Mouse (Mus musculus) spleen, adult 2 months (tissue): Measurements from ENCODE around the gene Fam19a3.

Experiments
- CTCF ChIP-seq: fragments of 200-500 bp; IDR thresholded peaks from 2 replicates; pipeline ENCODE4 v1.5.1; 2011; ENCODE audit warnings: mild to moderate bottlenecking, inconsistent platforms; ENCODE audit not compliant: insufficient read depth, insufficient read length, insufficient replicate concordance; ENCODE audit errors: extremely low read depth
- POLR2A ChIP-seq: fragments of 200-500 bp; IDR thresholded peaks from 2 replicates; pipeline ENCODE4 v1.6.1; 2011; ENCODE audit warnings: low read depth, low read length, inconsistent platforms

DNA sequence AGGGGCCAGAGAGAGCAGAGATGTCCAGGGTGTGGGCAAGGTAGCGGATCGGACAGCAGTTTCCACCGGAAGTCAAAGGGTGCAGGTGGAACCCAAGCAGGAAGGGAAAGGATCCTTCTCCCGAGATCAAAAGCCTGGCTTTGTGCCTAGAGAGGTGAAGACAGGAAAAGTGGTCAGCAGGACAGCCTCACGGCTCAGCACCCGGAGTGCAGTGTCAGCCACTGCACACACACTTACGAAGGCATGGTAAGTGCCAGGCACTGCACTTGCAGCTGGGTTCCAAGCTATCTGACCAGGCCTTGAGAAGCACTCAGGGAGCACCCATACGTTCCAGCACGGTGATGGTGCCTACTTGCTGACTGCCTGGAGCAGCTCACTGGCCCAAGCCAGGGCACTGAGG is 23.9 kb upstream of the Fam19a3 start:
- TF ChIP-seq POLR2A (no peak), CTCF (no peak)
